Mouse (Mus musculus) retina, postnatal 1 day (tissue): ENCODE measurements at regions not wholly inside any gene's neighbourhood (a gene's known extent, or its start where the extent isn't known, plus 50 kb on each side); places are given as distances from the start of the nearest gene placed in this dataset.
A peak's percentile ranks its signal among the peaks of the same experiment; 100 is the strongest.

Experiments used
- DNase-seq: peaks from one replicate; pipeline ENCODE4 v3.0.0-alpha.2; 2012

- peak; percentile 80 for DNase-seq
Measured at GRCm38 (mm10) chr10:100685748-100686147, 95.5 kb downstream of the 1700017N19Rik start.

- no peak for DNase-seq
Measured at GRCm38 (mm10) chr10:100695944-100696343, 105.7 kb downstream of the 1700017N19Rik start.

- DNase-seq = no peak
Measured at GRCm38 (mm10) chr10:100699206-100699605, 108.9 kb downstream of the 1700017N19Rik start.

- DNase-seq = no peak
Measured at GRCm38 (mm10) chr10:100700281-100701205, 110.3 kb downstream of the 1700017N19Rik start.

- DNase-seq = no peak
Measured at GRCm38 (mm10) chr10:100701938-100702337, 111.7 kb downstream of the 1700017N19Rik start.

- DNase-seq = no peak
Measured at GRCm38 (mm10) chr10:100716084-100716667, 125.9 kb downstream of the 1700017N19Rik start.

- no peak for DNase-seq
Measured at GRCm38 (mm10) chr10:100718574-100718973, 128.3 kb downstream of the 1700017N19Rik start.

GRCm38 (mm10) chr10:100741269-100741668 lies 151.0 kb downstream of the 1700017N19Rik start:
- peak; percentile 19 for DNase-seq

- DNase-seq = peak; percentile 76
Measured at GRCm38 (mm10) chr10:100742065-100742464, 151.8 kb downstream of the 1700017N19Rik start.

GRCm38 (mm10) chr10:100746151-100746550 lies 155.9 kb downstream of the 1700017N19Rik start:
- DNase-seq = peak; percentile 76

GRCm38 (mm10) chr10:100754957-100755356 lies 164.7 kb downstream of the 1700017N19Rik start:
- peak; percentile 16 for DNase-seq

GRCm38 (mm10) chr10:100774252-100774651 lies 184.0 kb downstream of the 1700017N19Rik start:
- no peak for DNase-seq

GRCm38 (mm10) chr10:100792166-100792565 lies 201.9 kb downstream of the 1700017N19Rik start:
- DNase-seq = no peak

GRCm38 (mm10) chr10:100792569-100792968 lies 202.3 kb downstream of the 1700017N19Rik start:
- no peak for DNase-seq

- DNase-seq = no peak
Measured at GRCm38 (mm10) chr10:100795215-100795972, 205.1 kb downstream of the 1700017N19Rik start.

GRCm38 (mm10) chr10:100811639-100812038 lies 221.4 kb downstream of the 1700017N19Rik start:
- DNase-seq = no peak

GRCm38 (mm10) chr10:100834794-100835193 lies 244.5 kb downstream of the 1700017N19Rik start:
- no peak for DNase-seq

- no peak for DNase-seq
Measured at GRCm38 (mm10) chr10:100853213-100853612, 262.9 kb downstream of the 1700017N19Rik start.

- DNase-seq = no peak
Measured at GRCm38 (mm10) chr10:100856509-100856908, 266.2 kb downstream of the 1700017N19Rik start.

GRCm38 (mm10) chr10:100865501-100866181 lies 275.4 kb downstream of the 1700017N19Rik start:
- DNase-seq = peak; percentile 77

GRCm38 (mm10) chr10:100868360-100868916 lies 278.2 kb downstream of the 1700017N19Rik start:
- DNase-seq = no peak

- no peak for DNase-seq
Measured at GRCm38 (mm10) chr10:100882584-100882983, 292.3 kb downstream of the 1700017N19Rik start.
